Mouse (Mus musculus): ENCODE data around the gene Kcnk10. TPM values are rescaled to one million over a fixed set of nuclear protein-coding genes. Genes with fewer than 3 reads are reported as not detected.

The Kcnk10 gene
- polyA plus RNA-seq, 1 experiment: not detected

GRCm38 (mm10) chr12:98591016-98591415 lies 12.9 kb upstream of the Kcnk10 start:
- no peak overlapping the region for H3K9ac ChIP-seq (ENCODE audit: low read depth, poor library complexity, severe bottlenecking)
- H3K36me3 ChIP-seq (ENCODE audit: control insufficient read depth, insufficient read depth, low read length, poor library complexity, severe bottlenecking): no peaks in the 10 kb centered on the region
- no peak overlapping the region for H3K4me3 ChIP-seq (ENCODE audit: low read depth, low read length)
- H3K27ac ChIP-seq (ENCODE audit: insufficient read depth, low read length): no peak overlapping the region
- no peaks in the 10 kb centered on the region for H3K4me1 ChIP-seq (ENCODE audit: control insufficient read depth, insufficient read depth, low read length)
- no peaks in the 10 kb centered on the region for H3K27me3 ChIP-seq (ENCODE audit: control insufficient read depth, insufficient read depth, low read length, poor library complexity, severe bottlenecking)
- no peak for TF ChIP-seq EP300 (IDR thresholded peaks at IDR 0.05; ENCODE audit: insufficient read depth, low read depth, low read length)
- TF ChIP-seq CTCF (IDR thresholded peaks at IDR 0.05; ENCODE audit: low read depth, low read length): no peak
- TF ChIP-seq POLR2A (IDR thresholded peaks at IDR 0.05; ENCODE audit: insufficient read depth, low read length): no peak
- H3K9me3 ChIP-seq (replicated peaks; ENCODE audit: control insufficient read depth, insufficient read depth, low read length, poor library complexity, severe bottlenecking): peaks cover 12% of the 10 kb centered on the region; the same call in 1 of the 2 replicates

DNA sequence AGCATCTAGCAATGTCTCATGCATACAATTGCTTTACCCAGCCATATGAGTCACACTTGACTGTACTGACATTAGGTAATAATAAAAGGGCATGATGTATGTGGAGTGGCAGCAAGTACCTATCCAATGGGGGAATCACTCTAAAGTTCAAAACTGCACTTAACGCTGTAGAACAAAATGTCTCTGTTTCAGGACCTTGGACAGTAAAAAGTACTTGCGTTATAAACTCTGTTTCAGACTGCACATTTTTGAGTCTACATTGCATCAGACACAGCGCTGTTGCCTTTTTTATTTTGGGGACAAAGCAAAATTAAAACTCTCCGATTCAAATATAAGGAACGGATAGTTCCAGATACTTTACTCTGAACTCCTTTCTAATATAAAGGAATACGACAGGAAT lies 10.5 kb upstream of the Kcnk10 start:
- TF ChIP-seq CTCF (IDR thresholded peaks at IDR 0.05; ENCODE audit: low read depth, low read length): no peak
- no peak for TF ChIP-seq POLR2A (IDR thresholded peaks at IDR 0.05; ENCODE audit: insufficient read depth, low read length)
- no peak for TF ChIP-seq EP300 (IDR thresholded peaks at IDR 0.05; ENCODE audit: insufficient read depth, low read depth, low read length)
- H3K36me3 ChIP-seq (ENCODE audit: control insufficient read depth, insufficient read depth, low read length, poor library complexity, severe bottlenecking): no peaks in the 10 kb centered on the region
- H3K4me1 ChIP-seq (ENCODE audit: control insufficient read depth, insufficient read depth, low read length): no peaks in the 10 kb centered on the region
- H3K9ac ChIP-seq (ENCODE audit: low read depth, poor library complexity, severe bottlenecking): no peak overlapping the region
- no peak overlapping the region for H3K4me3 ChIP-seq (ENCODE audit: low read depth, low read length)
- peaks cover 12% of the 10 kb centered on the region; the same call in 1 of the 2 replicates for H3K9me3 ChIP-seq (replicated peaks; ENCODE audit: control insufficient read depth, insufficient read depth, low read length, poor library complexity, severe bottlenecking)
- H3K27ac ChIP-seq (ENCODE audit: insufficient read depth, low read length): no peak overlapping the region
- H3K27me3 ChIP-seq (ENCODE audit: control insufficient read depth, insufficient read depth, low read length, poor library complexity, severe bottlenecking): no peaks in the 10 kb centered on the region

- no peaks in the 10 kb centered on the region for H3K27me3 ChIP-seq (ENCODE audit: control insufficient read depth, insufficient read depth, low read length, poor library complexity, severe bottlenecking)
- H3K9ac ChIP-seq (ENCODE audit: low read depth, poor library complexity, severe bottlenecking): no peak overlapping the region
- no peak overlapping the region for H3K4me3 ChIP-seq (ENCODE audit: low read depth, low read length)
- no peaks in the 10 kb centered on the region for H3K4me1 ChIP-seq (ENCODE audit: control insufficient read depth, insufficient read depth, low read length)
- TF ChIP-seq CTCF (IDR thresholded peaks at IDR 0.05; ENCODE audit: low read depth, low read length): peak; percentile 5
- TF ChIP-seq EP300 (IDR thresholded peaks at IDR 0.05; ENCODE audit: insufficient read depth, low read depth, low read length): no peak
- H3K27ac ChIP-seq (ENCODE audit: insufficient read depth, low read length): no peak overlapping the region
- no peaks in the 10 kb centered on the region for H3K9me3 ChIP-seq (replicated peaks; ENCODE audit: control insufficient read depth, insufficient read depth, low read length, poor library complexity, severe bottlenecking)
- no peaks in the 10 kb centered on the region for H3K36me3 ChIP-seq (ENCODE audit: control insufficient read depth, insufficient read depth, low read length, poor library complexity, severe bottlenecking)
Measured at GRCm38 (mm10) chr12:98585302-98585701, 7.2 kb upstream of the Kcnk10 start.

DNA sequence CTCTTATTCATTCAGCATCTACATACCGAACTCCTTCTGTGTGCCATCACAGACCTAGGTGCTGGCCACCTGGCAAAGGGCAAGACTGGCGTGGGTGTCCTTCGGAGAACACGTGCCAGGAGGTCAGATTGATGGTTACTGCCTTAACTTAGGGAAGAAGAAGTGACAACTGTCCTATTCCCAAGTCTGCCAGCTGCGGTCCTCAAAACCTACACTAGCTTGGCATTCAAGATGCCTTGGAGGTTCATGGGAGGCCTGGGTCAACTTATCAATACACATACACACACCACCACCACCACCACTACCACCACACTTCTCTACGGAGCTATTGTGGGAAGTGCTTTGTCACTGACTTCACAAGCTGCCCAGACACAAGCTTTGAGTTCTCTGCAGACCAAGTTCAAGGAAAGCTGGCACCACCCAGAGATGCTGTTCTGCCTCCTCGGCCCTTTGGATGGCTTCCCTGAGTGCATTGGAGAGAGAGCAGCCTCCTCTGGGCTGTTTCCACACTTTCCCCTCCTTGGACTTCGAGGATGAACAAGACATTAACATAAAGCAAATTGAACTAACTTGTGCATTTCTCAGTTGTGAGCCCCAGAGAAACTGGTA lies 2.1 kb downstream of the Kcnk10 start:
- Histone ChIP-seq H3K27ac (ENCODE audit: insufficient read depth, low read length) (no peak overlapping the region), H3K9me3 (replicated peaks; ENCODE audit: control insufficient read depth, insufficient read depth, low read length, poor library complexity, severe bottlenecking) (no peaks in the 10 kb centered on the region), H3K27me3 (ENCODE audit: control insufficient read depth, insufficient read depth, low read length, poor library complexity, severe bottlenecking) (peaks cover 7% of the 10 kb centered on the region; the same call in 1 of the 2 replicates), H3K4me1 (ENCODE audit: control insufficient read depth, insufficient read depth, low read length) (no peaks in the 10 kb centered on the region), H3K4me3 (ENCODE audit: low read depth, low read length) (no peak overlapping the region), H3K36me3 (ENCODE audit: control insufficient read depth, insufficient read depth, low read length, poor library complexity, severe bottlenecking) (no peaks in the 10 kb centered on the region), H3K9ac (ENCODE audit: low read depth, poor library complexity, severe bottlenecking) (no peak overlapping the region)
- TF ChIP-seq POLR2A (IDR thresholded peaks at IDR 0.05; ENCODE audit: insufficient read depth, low read length) (no peak), EP300 (IDR thresholded peaks at IDR 0.05; ENCODE audit: insufficient read depth, low read depth, low read length) (no peak), CTCF (IDR thresholded peaks at IDR 0.05; ENCODE audit: low read depth, low read length) (no peak)

DNA sequence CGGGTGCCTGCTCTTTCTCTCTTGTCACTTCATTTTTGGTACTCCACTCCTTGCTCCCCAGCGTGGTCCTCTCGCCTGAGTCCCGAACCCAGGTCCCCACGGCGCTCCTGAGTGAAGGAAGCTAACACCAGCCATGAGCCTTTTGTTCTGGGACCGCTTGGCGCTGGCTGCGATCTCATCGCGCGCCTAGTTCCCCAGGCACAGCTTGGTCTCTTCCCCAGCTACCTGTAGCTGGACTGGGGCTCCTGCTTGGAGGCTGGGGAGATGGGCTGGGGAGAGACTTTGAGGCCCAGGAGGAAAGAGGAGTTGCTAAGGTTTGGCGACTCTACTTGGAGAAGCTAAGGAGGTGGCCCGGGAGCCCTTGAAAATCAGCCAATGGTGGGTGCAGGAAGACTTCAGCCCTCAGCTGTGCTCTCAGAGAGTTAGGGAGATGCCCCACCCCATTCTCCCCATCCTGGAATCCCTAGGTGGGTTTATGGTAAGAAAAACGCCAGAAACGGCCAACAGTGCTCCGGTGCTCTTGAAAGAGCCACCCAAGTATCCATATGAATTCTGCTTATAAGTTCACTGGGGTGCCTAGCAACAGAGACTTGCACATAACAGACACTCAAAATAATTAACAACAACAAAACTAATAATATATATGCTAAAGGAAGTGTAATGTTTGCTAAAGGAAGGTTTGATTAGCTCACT lies 2.8 kb downstream of the Kcnk10 start:
- Histone ChIP-seq H3K27ac (ENCODE audit: insufficient read depth, low read length) (no peak overlapping the region), H3K4me3 (ENCODE audit: low read depth, low read length) (peak overlapping the region; percentile 81), H3K4me1 (ENCODE audit: control insufficient read depth, insufficient read depth, low read length) (no peaks in the 10 kb centered on the region), H3K9me3 (replicated peaks; ENCODE audit: control insufficient read depth, insufficient read depth, low read length, poor library complexity, severe bottlenecking) (no peaks in the 10 kb centered on the region), H3K36me3 (ENCODE audit: control insufficient read depth, insufficient read depth, low read length, poor library complexity, severe bottlenecking) (no peaks in the 10 kb centered on the region), H3K9ac (ENCODE audit: low read depth, poor library complexity, severe bottlenecking) (peak overlapping the region; percentile 29), H3K27me3 (ENCODE audit: control insufficient read depth, insufficient read depth, low read length, poor library complexity, severe bottlenecking) (peaks cover 7% of the 10 kb centered on the region; the same call in 1 of the 2 replicates)
- TF ChIP-seq EP300 (IDR thresholded peaks at IDR 0.05; ENCODE audit: insufficient read depth, low read depth, low read length): no peak
- no peak for TF ChIP-seq CTCF (IDR thresholded peaks at IDR 0.05; ENCODE audit: low read depth, low read length)
- TF ChIP-seq POLR2A (IDR thresholded peaks at IDR 0.05; ENCODE audit: insufficient read depth, low read length): no peak
